Mouse (Mus musculus) forebrain, embryonic 11.5 days (tissue): ENCODE measurements around the gene Pip5k1b. TPM values are rescaled to one million over a fixed set of nuclear protein-coding genes. Genes with fewer than 3 reads are reported as not detected.

Experiments used
- ATAC-seq: fragments of 200-750 bp; cut with Nextera tagmentation; replicated peaks from 2 replicates; pipeline ENCODE4 v1.8.0; 2017; ENCODE audit warnings: moderate TSS enrichment; ENCODE audit not compliant: low FRiP score
- DNase-seq: peaks from one replicate; pipeline ENCODE4 v3.0.0-alpha.2; 2017; ENCODE audit warnings: low spot score
- H3K27ac ChIP-seq: fragments of 300-500 bp; sonication (generic); 2 replicates; pipeline ENCODE4 v1.5.1; 2014; ENCODE audit warnings: low read depth, low read length
- H3K27me3 ChIP-seq: fragments of 300-500 bp; sonication (generic); 2 replicates; pipeline ENCODE4 v1.6.1; 2014; ENCODE audit warnings: mild to moderate bottlenecking, low read length, mixed read lengths; ENCODE audit not compliant: control insufficient read depth, insufficient read depth
- H3K36me3 ChIP-seq: fragments of 300-500 bp; sonication (generic); 2 replicates; pipeline ENCODE4 v1.6.1; 2014; ENCODE audit warnings: mild to moderate bottlenecking, low read length, moderate library complexity, mixed read lengths; ENCODE audit not compliant: control insufficient read depth, insufficient read depth
- H3K4me1 ChIP-seq: fragments of 300-500 bp; sonication (generic); replicated peaks from 2 replicates; pipeline ENCODE4 v1.6.1; 2014; ENCODE audit warnings: low read length, mixed read lengths; ENCODE audit not compliant: control insufficient read depth, insufficient read depth
- H3K4me2 ChIP-seq: fragments of 300-500 bp; sonication (generic); 2 replicates; pipeline ENCODE4 v1.6.1; 2014; ENCODE audit warnings: low read depth, mild to moderate bottlenecking, low read length, moderate library complexity, mixed read lengths; ENCODE audit not compliant: severe bottlenecking
- H3K4me3 ChIP-seq: fragments of 300-500 bp; sonication (generic); 2 replicates; pipeline ENCODE4 v1.5.1; 2014; ENCODE audit warnings: low read depth, low read length
- H3K9ac ChIP-seq: fragments of 300-500 bp; sonication (generic); 2 replicates; pipeline ENCODE4 v1.6.1; 2014; ENCODE audit warnings: low read length
- H3K9me3 ChIP-seq: fragments of 300-500 bp; sonication (generic); 2 replicates; pipeline ENCODE4 v1.6.1; 2016; ENCODE audit warnings: low read length, mixed read lengths; ENCODE audit not compliant: control insufficient read depth
- WGBS: fragments of 180-500 bp; shearing (Covaris S2); extraction: QIAGEN DNeasy Blood & Tissue Kit; methylation state at CpG from one replicate; pipeline ENCODE4 v1.1.7; 2014; 5-methylcytosine and 5-hydroxymethylcytosine counted together
- polyA plus RNA-seq: library from polyadenylated mRNA; unstranded; fragments of >200 nt; fragmentation: Nextera tagmentation; extraction: Ambion mirVana; gene quantifications from 2 replicates; pipeline ENCODE4 v1.2.1, GENCODE M21; 2014

Pip5k1b gene
- polyA plus RNA-seq, 1 experiment from 2014 or later = 2.2 TPM

DNA sequence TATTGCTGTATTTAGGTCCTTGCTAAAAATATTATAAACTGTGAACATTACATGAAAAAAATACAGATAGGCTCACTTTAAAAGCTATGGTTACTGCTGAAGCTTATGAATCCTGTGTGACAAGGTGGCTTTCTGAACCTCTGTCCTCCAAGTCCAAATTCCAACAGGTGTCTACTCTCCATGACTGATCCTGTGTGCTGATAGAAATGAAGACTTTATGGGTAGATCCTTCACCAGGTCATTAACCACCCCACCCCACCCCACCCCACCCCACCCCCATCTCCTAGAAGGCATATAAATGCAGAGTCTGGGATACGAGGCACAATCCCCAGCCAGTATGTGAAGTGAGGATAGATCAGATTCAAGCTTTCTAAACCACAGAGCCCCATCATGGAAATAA is 16.6 kb downstream of the Pip5k1b start:
- H3K9me3 ChIP-seq = no peaks in the 10 kb centered on the region
- no peaks in the 10 kb centered on the region for H3K27me3 ChIP-seq
- H3K27ac ChIP-seq = no peak overlapping the region
- H3K9ac ChIP-seq = no peak overlapping the region
- no peaks in the 10 kb centered on the region for H3K36me3 ChIP-seq
- WGBS = 88% methylated on average over 1 of the region's 1 CpGs
- no peaks in the 10 kb centered on the region for H3K4me1 ChIP-seq
- DNase-seq (no peak), ATAC-seq (no peak)
- no peak overlapping the region for H3K4me2 ChIP-seq
- H3K4me3 ChIP-seq = no peak overlapping the region

DNA sequence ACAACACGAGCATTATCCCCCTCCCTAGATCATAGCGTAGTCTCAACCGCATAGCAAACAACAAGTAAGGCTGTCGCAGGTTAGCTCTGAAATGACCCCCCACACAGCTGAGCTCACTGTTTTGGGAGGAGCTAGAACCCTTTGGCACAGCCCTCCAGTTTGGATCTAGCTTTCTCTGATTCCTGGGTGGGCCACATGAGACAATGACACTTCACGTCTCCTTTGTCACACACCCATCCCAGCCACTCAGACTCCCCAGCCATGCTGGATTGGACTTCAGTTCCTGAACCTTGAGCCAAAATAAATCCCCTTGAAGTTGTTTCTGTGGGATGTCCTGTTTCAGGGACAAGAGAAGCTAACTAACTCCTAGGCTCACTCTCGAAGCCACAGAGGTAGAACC is 17.5 kb downstream of the Pip5k1b start:
- H3K4me2 ChIP-seq = no peak overlapping the region
- no peaks in the 10 kb centered on the region for H3K4me1 ChIP-seq
- H3K27me3 ChIP-seq = no peaks in the 10 kb centered on the region
- no peak overlapping the region for H3K9ac ChIP-seq
- no peaks in the 10 kb centered on the region for H3K36me3 ChIP-seq
- no peak overlapping the region for H3K4me3 ChIP-seq
- no peak overlapping the region for H3K27ac ChIP-seq
- no peaks in the 10 kb centered on the region for H3K9me3 ChIP-seq
- DNase-seq = no peak
- ATAC-seq = no peak
- WGBS = 90% methylated on average over 6 of the region's 6 CpGs

GRCm38 (mm10) chr19:24537691-24538090 is 18.0 kb downstream of the Pip5k1b start:
- no peak overlapping the region for H3K4me3 ChIP-seq
- no peak for DNase-seq
- no peaks in the 10 kb centered on the region for H3K4me1 ChIP-seq
- H3K4me2 ChIP-seq = no peak overlapping the region
- no peaks in the 10 kb centered on the region for H3K36me3 ChIP-seq
- H3K9me3 ChIP-seq = no peaks in the 10 kb centered on the region
- no peaks in the 10 kb centered on the region for H3K27me3 ChIP-seq
- no peak overlapping the region for H3K27ac ChIP-seq
- ATAC-seq = no peak
- 76% methylated on average over 4 of the region's 4 CpGs for WGBS
- H3K9ac ChIP-seq = no peak overlapping the region

DNA sequence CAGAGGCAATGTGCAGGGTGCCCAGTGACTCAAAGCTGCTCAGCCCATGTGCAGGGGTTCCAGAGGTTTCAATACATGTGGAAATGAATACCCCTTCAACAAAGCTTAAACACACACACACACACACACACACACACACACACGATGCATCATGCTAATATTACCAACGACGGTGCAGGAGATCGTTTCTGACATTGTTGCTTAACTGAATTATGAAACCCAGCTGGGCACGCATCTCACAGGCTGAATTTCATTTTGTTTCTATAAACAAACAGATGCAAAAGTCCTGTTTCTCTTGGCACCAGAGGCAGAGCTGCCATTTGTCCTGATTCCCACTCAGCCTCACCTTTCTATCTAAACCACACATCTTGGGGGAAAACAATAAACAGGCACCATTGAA is 18.8 kb downstream of the Pip5k1b start:
- 75% methylated on average over 5 of the region's 5 CpGs for WGBS
- Histone ChIP-seq H3K9ac (no peak overlapping the region), H3K4me3 (no peak overlapping the region), H3K27me3 (no peaks in the 10 kb centered on the region), H3K36me3 (no peaks in the 10 kb centered on the region), H3K9me3 (no peaks in the 10 kb centered on the region), H3K4me1 (no peaks in the 10 kb centered on the region), H3K4me2 (no peak overlapping the region), H3K27ac (no peak overlapping the region)
- DNase-seq (no peak), ATAC-seq (no peak)

DNA sequence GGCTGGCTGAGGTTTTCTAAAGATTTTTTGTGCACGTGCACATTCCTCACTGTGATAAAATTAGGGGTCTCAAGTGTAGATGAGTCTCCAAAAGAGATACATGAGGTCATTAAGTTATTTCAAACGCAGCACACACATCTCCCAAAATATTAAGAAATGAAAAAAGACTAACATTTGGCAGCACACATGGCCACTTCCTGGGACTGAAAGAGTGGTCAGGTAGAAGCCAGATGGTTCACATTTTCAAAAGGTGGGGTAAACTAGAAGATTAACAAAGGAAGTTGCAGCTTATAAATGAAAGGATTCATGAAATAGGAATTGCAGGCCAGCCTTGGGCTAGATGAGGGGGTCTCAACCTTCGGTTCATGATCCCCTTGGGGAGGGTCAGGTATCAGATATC is 19.4 kb downstream of the Pip5k1b start:
- Histone ChIP-seq H3K4me2 (no peak overlapping the region), H3K9ac (no peak overlapping the region), H3K36me3 (no peaks in the 10 kb centered on the region), H3K9me3 (no peaks in the 10 kb centered on the region), H3K27ac (no peak overlapping the region), H3K4me3 (no peak overlapping the region), H3K27me3 (no peaks in the 10 kb centered on the region), H3K4me1 (no peaks in the 10 kb centered on the region)
- ATAC-seq = no peak
- 89% methylated on average over 3 of the region's 3 CpGs for WGBS
- no peak for DNase-seq

GRCm38 (mm10) chr19:24535161-24535560 is 20.5 kb downstream of the Pip5k1b start:
- no peak overlapping the region for H3K27ac ChIP-seq

DNA sequence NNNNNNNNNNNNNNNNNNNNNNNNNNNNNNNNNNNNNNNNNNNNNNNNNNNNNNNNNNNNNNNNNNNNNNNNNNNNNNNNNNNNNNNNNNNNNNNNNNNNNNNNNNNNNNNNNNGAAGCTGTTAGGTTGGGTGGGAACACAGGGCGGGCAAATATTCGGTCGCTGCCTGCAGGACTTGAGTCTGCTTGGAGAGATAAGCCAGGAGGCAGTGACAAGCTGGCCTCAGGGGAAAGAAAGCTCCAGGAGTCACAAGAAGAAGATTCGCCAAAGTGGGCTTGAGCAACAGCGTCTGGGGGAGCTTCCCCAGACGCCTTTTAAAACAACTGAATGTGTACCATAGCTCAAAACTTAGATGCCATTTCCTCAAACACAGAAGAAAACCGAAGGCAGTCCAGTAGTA is 20.9 kb downstream of the Pip5k1b start:
- no peaks in the 10 kb centered on the region for H3K4me1 ChIP-seq
- no peak overlapping the region for H3K9ac ChIP-seq
- WGBS = 89% methylated on average over 7 of the region's 7 CpGs
- H3K4me3 ChIP-seq = no peak overlapping the region
- H3K4me2 ChIP-seq = no peak overlapping the region
- no peaks in the 10 kb centered on the region for H3K36me3 ChIP-seq
- H3K27me3 ChIP-seq = no peaks in the 10 kb centered on the region
- H3K9me3 ChIP-seq = no peaks in the 10 kb centered on the region
- ATAC-seq = no peak
- no peak for DNase-seq
- no peak overlapping the region for H3K27ac ChIP-seq

More at GRCm38 (mm10) chr19:24535161-24535560, 20.5 kb downstream of the Pip5k1b start:
- Histone ChIP-seq H3K4me3 (no peak overlapping the region), H3K27me3 (no peaks in the 10 kb centered on the region), H3K36me3 (no peaks in the 10 kb centered on the region), H3K9me3 (no peaks in the 10 kb centered on the region), H3K4me2 (no peak overlapping the region), H3K4me1 (no peaks in the 10 kb centered on the region), H3K9ac (no peak overlapping the region)
- WGBS = 88% methylated on average over 6 of the region's 6 CpGs
- ATAC-seq (no peak), DNase-seq (no peak)

DNA sequence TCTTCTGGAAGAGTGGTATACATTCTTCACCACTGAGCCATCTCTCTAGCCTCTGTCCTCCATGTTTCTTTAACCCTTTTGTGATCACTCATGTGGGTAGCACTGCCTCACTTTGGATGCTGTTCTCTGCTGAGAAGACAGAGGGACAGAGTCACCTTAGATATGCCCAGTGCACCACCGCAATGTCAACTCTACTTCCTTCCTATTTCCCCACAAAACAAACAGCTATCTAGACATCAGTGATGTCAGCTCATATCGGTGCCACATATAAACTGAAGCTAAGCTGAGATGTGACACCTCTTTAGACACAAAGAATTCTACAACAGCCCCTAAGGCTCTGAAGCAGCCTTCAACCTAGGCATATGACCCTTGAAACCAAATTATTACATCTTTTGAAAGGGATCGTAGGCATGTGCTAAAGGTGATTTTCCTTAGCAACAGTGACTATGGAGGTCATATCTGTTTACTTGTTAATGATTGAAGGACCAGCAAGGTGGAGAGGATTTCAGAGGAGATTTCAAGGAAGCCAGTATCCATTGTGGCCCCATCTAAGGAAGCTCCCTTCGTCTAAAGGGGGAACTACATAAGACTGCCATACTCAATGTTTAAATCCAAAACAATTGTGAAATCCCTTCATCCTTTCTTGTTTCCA is 26.6 kb downstream of the Pip5k1b start:
- ATAC-seq = no peak
- H3K9ac ChIP-seq = no peak overlapping the region
- H3K27me3 ChIP-seq = no peaks in the 10 kb centered on the region
- no peak overlapping the region for H3K4me3 ChIP-seq
- DNase-seq = no peak
- no peak overlapping the region for H3K27ac ChIP-seq
- H3K36me3 ChIP-seq = no peaks in the 10 kb centered on the region
- no peak overlapping the region for H3K4me2 ChIP-seq
- H3K4me1 ChIP-seq = no peaks in the 10 kb centered on the region
- WGBS = 91% methylated on average over 4 of the region's 4 CpGs
- no peaks in the 10 kb centered on the region for H3K9me3 ChIP-seq

DNA sequence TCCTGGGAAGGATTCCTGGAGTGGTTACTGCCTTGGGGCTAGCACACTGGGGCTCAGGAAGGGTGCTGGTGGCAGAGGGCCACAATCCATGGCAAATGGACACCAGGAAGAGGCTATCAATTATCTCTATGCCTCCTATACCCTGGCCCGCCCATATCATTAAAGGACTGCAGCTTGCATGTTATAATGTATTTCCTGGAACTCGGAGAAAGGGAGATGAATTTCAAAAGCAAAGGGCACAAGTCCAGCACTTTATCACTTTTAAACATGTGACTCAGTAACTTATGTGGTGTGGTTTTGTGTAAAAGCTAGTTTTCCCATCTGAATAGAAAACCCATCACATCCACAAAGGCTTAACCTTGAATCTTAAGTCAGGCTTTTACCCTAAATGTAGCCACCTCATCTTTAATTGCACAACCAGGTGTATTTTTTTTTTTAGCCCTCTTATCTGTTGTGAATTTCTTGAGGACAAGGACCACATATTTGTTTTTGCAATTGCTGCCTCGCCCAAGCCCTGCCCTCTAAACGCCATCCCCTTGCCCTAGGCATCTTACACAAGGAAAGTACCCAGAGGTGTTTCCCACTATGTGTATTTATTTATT is 27.4 kb downstream of the Pip5k1b start:
- Histone ChIP-seq H3K9ac (no peak overlapping the region), H3K27ac (no peak overlapping the region), H3K27me3 (no peaks in the 10 kb centered on the region), H3K4me1 (no peaks in the 10 kb centered on the region), H3K9me3 (no peaks in the 10 kb centered on the region), H3K4me3 (no peak overlapping the region), H3K4me2 (no peak overlapping the region), H3K36me3 (no peaks in the 10 kb centered on the region)
- DNase-seq (no peak), ATAC-seq (no peak)
- 92% methylated on average over 4 of the region's 4 CpGs for whole genome bisulfite sequencing
